ENCODE assay signal across 20 mouse cellular contexts in genomic region chr8:128454026-128454425, GRCm38 (mm10).
DNase-seq lines count a peak whose midpoint lies in the region; ATAC-seq and TF ChIP-seq lines count a peak whose summit lies in the region.
"Had no signal": no experiment of that assay in that cellular context is flagged by ENCODE, and none has a peak within 500 bp of the region (broad histone marks: within the 10 kb centered on the region; RNA-seq: fewer than 3 reads in every experiment).

No protein-coding gene starts in this region.

- H3K27me3 ChIP-seq in heart, postnatal 0 days (ENCODE audit: control insufficient read depth, insufficient read depth, low read length): no peaks in the 10 kb centered on the region
- no peaks in the 10 kb centered on the region for H3K27me3 ChIP-seq in liver, postnatal 0 days (ENCODE audit: insufficient read depth, low read length)
- no peaks in the 10 kb centered on the region for H3K27me3 ChIP-seq in liver, embryonic 12.5 days (replicated peaks)
- H3K27me3 ChIP-seq: liver, embryonic 13.5 days; neural tube, embryonic 15.5 days; Patski had no signal

- no peaks in the 10 kb centered on the region for H3K9me3 ChIP-seq in heart, postnatal 0 days (replicated peaks; ENCODE audit: control insufficient read depth, low read length)
- no peaks in the 10 kb centered on the region for H3K9me3 ChIP-seq in liver, postnatal 0 days (ENCODE audit: low read length)
- no peaks in the 10 kb centered on the region for H3K9me3 ChIP-seq in liver, embryonic 12.5 days (replicated peaks)
- H3K9me3 ChIP-seq: liver, embryonic 13.5 days; neural tube, embryonic 15.5 days had no signal

- no peak for ATAC-seq in heart, postnatal 0 days (ENCODE audit: insufficient read depth, low read depth)
- no peak for ATAC-seq in liver, postnatal 0 days
- ATAC-seq in liver, embryonic 12.5 days: no peak
- ATAC-seq: activated CD4-positive, CD25-positive, alpha-beta regulatory T cell, adult 4 months; hindbrain, embryonic 16.5 days; Patski had no signal

- no peak for TF ChIP-seq CTCF in heart, postnatal 0 days (IDR thresholded peaks at IDR 0.05; ENCODE audit: low read depth)
- no peak for TF ChIP-seq CTCF in liver, postnatal 0 days (IDR thresholded peaks at IDR 0.05; ENCODE audit: low read depth)

- peaks cover 53% of the 10 kb centered on the region for H3K36me3 ChIP-seq in heart, postnatal 0 days (replicated peaks; ENCODE audit: control insufficient read depth, insufficient read depth, low read length)
- no peaks in the 10 kb centered on the region for H3K36me3 ChIP-seq in liver, postnatal 0 days (replicated peaks; ENCODE audit: insufficient read depth, low read length)
- peaks cover 11% of the 10 kb centered on the region for H3K36me3 ChIP-seq in liver, embryonic 12.5 days

- H3K4me1 ChIP-seq in heart, postnatal 0 days (ENCODE audit: control insufficient read depth, insufficient read depth): peaks cover 17% of the 10 kb centered on the region
- H3K4me1 ChIP-seq in liver, postnatal 0 days (ENCODE audit: insufficient read depth): peaks cover 7% of the 10 kb centered on the region
- H3K4me1 ChIP-seq in liver, embryonic 12.5 days: no peaks in the 10 kb centered on the region
- peaks cover 24% of the 10 kb centered on the region for H3K4me1 ChIP-seq in brown adipose tissue, adult 24 weeks (ENCODE audit: control insufficient read depth, insufficient read depth, insufficient read length, low read length)
- H3K4me1 ChIP-seq: liver, embryonic 13.5 days had no signal

- DNase-seq in heart, postnatal 0 days (ENCODE audit: low spot score): no peak
- DNase-seq in heart, adult 8-10 months (ENCODE audit: low spot score): no peak
- DNase-seq in liver, postnatal 0 days: no peak
- DNase-seq in lung, postnatal 10 days: peak; percentile 46
- no peak for DNase-seq in thymus, postnatal 0 days (ENCODE audit: low spot score)
- DNase-seq: adrenal gland, postnatal 25 days; cerebellum, adult 9-11 months; kidney, adult 11 months; kidney, postnatal 36 days; liver, embryonic 13.5 days; right cerebral cortex, postnatal 25 days; thymus, postnatal 14 days had no signal

- no peak overlapping the region for H3K4me3 ChIP-seq in heart, postnatal 0 days (ENCODE audit: low read depth, low read length)
- H3K4me3 ChIP-seq in liver, postnatal 0 days (ENCODE audit: low read depth, low read length): no peak overlapping the region
- H3K4me3 ChIP-seq in liver, embryonic 12.5 days: no peak overlapping the region
- H3K4me3 ChIP-seq in brown adipose tissue, adult 24 weeks (ENCODE audit: insufficient read depth, low read depth, low read length): no peak overlapping the region
- H3K4me3 ChIP-seq: liver, embryonic 13.5 days; neural tube, embryonic 15.5 days had no signal

- no peak overlapping the region for H3K4me2 ChIP-seq in heart, postnatal 0 days (ENCODE audit: low read depth, low read length)
- H3K4me2 ChIP-seq in liver, postnatal 0 days (ENCODE audit: low read depth, low read length): no peak overlapping the region
- H3K4me2 ChIP-seq in liver, embryonic 12.5 days: no peak overlapping the region
- H3K4me2 ChIP-seq: heart, embryonic 11.5 days; liver, embryonic 13.5 days; neural tube, embryonic 15.5 days had no signal

- WGBS in heart, postnatal 0 days: 53% methylated on average over 3 of the region's 3 CpGs
- 78% methylated on average over 3 of the region's 3 CpGs for whole genome bisulfite sequencing in liver, postnatal 0 days (ENCODE audit: insufficient replicate concordance)
- 77% methylated on average over 3 of the region's 3 CpGs for WGBS in liver, embryonic 12.5 days (ENCODE audit: insufficient replicate concordance)

- no peak overlapping the region for H3K9ac ChIP-seq in heart, postnatal 0 days (replicated peaks; ENCODE audit: low read depth, low read length)
- H3K9ac ChIP-seq in liver, postnatal 0 days (replicated peaks): no peak overlapping the region
- no peak overlapping the region for H3K9ac ChIP-seq in liver, embryonic 12.5 days
- H3K9ac ChIP-seq: liver, embryonic 13.5 days; neural tube, embryonic 15.5 days had no signal

- no peak for TF ChIP-seq EP300 in heart, postnatal 0 days (IDR thresholded peaks at IDR 0.05; ENCODE audit: low read depth)
- no peak for TF ChIP-seq EP300 in liver, postnatal 0 days (IDR thresholded peaks at IDR 0.05; ENCODE audit: low read depth)

- peak overlapping the region; percentile 26; the same call in 1 of the 2 replicates for H3K27ac ChIP-seq in heart, postnatal 0 days (ENCODE audit: low read depth)
- 0 out of 2 replicates have a peak overlapping the region, but pooled peaks have one; percentile 18 for H3K27ac ChIP-seq in liver, postnatal 0 days (ENCODE audit: low read depth)
- H3K27ac ChIP-seq in liver, embryonic 12.5 days: no peak overlapping the region
- H3K27ac ChIP-seq in brown adipose tissue, adult 24 weeks (replicated peaks; ENCODE audit: low read depth, low read length): peak overlapping the region; percentile 22; the same call in 1 of the 2 replicates
- H3K27ac ChIP-seq: liver, embryonic 13.5 days; neural tube, embryonic 15.5 days; stomach, postnatal 0 days had no signal
